Mouse (Mus musculus) liver, embryonic 12.5 days (tissue): ENCODE measurements around the gene Mt1. TPM values are rescaled to one million over a fixed set of nuclear protein-coding genes. Genes with fewer than 3 reads are reported as not detected.
A peak's percentile ranks its signal among the peaks of the same experiment; 100 is the strongest.

Experiments used
- ATAC-seq: fragments of 200-750 bp; cut with Nextera tagmentation; 2 replicates; pipeline ENCODE4 v1.8.0; 2017; ENCODE audit warnings: moderate number of reproducible peaks, mild to moderate bottlenecking, moderate library complexity
- H3K27ac ChIP-seq: fragments of 300-500 bp; sonication (generic); 2 replicates; pipeline ENCODE4 v1.5.1; 2016; ENCODE audit warnings: mild to moderate bottlenecking
- H3K27me3 ChIP-seq: fragments of 300-500 bp; sonication (generic); replicated peaks from 2 replicates; pipeline ENCODE4 v1.6.1; 2016; ENCODE audit warnings: mild to moderate bottlenecking, moderate library complexity
- H3K36me3 ChIP-seq: fragments of 300-500 bp; sonication (generic); 2 replicates; pipeline ENCODE4 v1.6.1; 2016; ENCODE audit warnings: mild to moderate bottlenecking, moderate library complexity
- H3K4me1 ChIP-seq: fragments of 300-500 bp; sonication (generic); 2 replicates; pipeline ENCODE4 v1.6.1; 2016
- H3K4me2 ChIP-seq: fragments of 300-500 bp; sonication (generic); 2 replicates; pipeline ENCODE4 v1.6.1; 2016; ENCODE audit warnings: mild to moderate bottlenecking, moderate library complexity
- H3K4me3 ChIP-seq: fragments of 300-500 bp; sonication (generic); 2 replicates; pipeline ENCODE4 v1.5.1; 2016; ENCODE audit warnings: mild to moderate bottlenecking, moderate library complexity
- H3K9ac ChIP-seq: fragments of 300-500 bp; sonication (generic); 2 replicates; pipeline ENCODE4 v1.6.1; 2016; ENCODE audit warnings: mild to moderate bottlenecking, moderate library complexity
- H3K9me3 ChIP-seq: fragments of 300-500 bp; sonication (generic); replicated peaks from 2 replicates; pipeline ENCODE4 v1.6.1; 2016; ENCODE audit warnings: mild to moderate bottlenecking, moderate library complexity
- WGBS: fragments of 180-500 bp; shearing (Covaris S2); methylation state at CpG from one replicate; pipeline ENCODE4 v1.1.7; 2016; ENCODE audit not compliant: insufficient replicate concordance; 5-methylcytosine and 5-hydroxymethylcytosine counted together
- polyA plus RNA-seq: library from polyadenylated mRNA; unstranded; fragments of >200 nt; fragmentation: Nextera tagmentation; extraction: Ambion mirVana; gene quantifications from 2 replicates; pipeline ENCODE4 v1.2.1, GENCODE M21; 2016

Gene Mt1
- polyA plus RNA-seq, 1 experiment from 2014 or later: 3,537 TPM

DNA sequence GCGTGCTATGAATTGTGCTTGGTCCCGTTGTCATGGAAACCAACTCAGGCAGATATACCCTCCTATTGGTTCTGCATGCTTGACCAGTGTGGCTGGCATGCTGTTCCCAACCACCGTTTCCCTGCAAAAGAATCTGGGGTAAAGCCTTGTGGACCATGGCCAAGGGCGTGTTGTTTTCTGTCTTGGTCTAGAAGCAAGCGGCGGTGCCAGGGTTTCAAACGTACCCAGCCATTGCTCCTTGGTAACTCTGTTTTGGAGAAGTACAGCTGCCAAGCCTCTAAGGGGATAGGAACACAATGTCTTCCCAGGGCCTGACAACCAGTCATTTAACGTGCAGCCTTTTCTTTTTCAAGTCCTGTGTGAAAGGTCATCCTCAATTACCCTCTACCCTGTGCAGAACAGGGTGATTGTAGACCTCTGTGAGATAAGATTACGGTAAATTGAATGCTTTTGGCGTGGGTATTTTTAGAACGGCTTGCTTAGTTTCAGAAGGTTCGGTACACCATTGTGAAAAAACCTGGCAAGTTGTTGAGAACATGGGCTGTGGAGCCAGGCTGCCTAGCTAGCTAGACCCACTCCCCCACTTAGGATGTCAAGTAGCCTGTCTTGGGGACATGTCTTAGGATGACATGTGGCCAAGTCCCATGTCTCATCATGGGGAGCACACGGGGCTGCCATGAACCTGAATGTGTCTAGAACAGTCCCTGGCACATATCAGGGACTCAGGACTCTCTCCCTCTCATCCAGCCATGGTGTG lies 10.6 kb downstream of the Mt1 start:
- no peaks in the 10 kb centered on the region for H3K9me3 ChIP-seq
- H3K27ac ChIP-seq: no peak overlapping the region
- 62% methylated on average over 13 of the region's 13 CpGs for WGBS
- ATAC-seq: no peak
- H3K9ac ChIP-seq: no peak overlapping the region
- H3K4me1 ChIP-seq: peaks cover 64% of the 10 kb centered on the region
- no peak overlapping the region for H3K4me2 ChIP-seq
- no peak overlapping the region for H3K4me3 ChIP-seq
- peaks cover 37% of the 10 kb centered on the region for H3K27me3 ChIP-seq
- H3K36me3 ChIP-seq: no peaks in the 10 kb centered on the region

- H3K4me1 ChIP-seq: peaks cover 47% of the 10 kb centered on the region
- H3K27ac ChIP-seq: peak overlapping the region; percentile 56
- H3K36me3 ChIP-seq: no peaks in the 10 kb centered on the region
- WGBS: 9% methylated on average over 21 of the region's 21 CpGs
- peak overlapping the region; percentile 54 for H3K4me3 ChIP-seq
- H3K9me3 ChIP-seq: no peaks in the 10 kb centered on the region
- H3K27me3 ChIP-seq: peaks cover 29% of the 10 kb centered on the region
- ATAC-seq: peak; percentile 36
- H3K4me2 ChIP-seq: peak overlapping the region; percentile 83
- H3K9ac ChIP-seq: peak overlapping the region; percentile 62
Observed at GRCm38 (mm10) chr8:94191101-94191691, 12.3 kb downstream of the Mt1 start.

GRCm38 (mm10) chr8:94192926-94193325 lies 14.0 kb downstream of the Mt1 start:
- Histone ChIP-seq H3K9me3 (no peaks in the 10 kb centered on the region), H3K4me2 (no peak overlapping the region), H3K9ac (no peak overlapping the region), H3K27me3 (peaks cover 26% of the 10 kb centered on the region), H3K36me3 (no peaks in the 10 kb centered on the region), H3K4me3 (no peak overlapping the region), H3K27ac (no peak overlapping the region), H3K4me1 (peaks cover 29% of the 10 kb centered on the region)
- ATAC-seq: no peak
- WGBS: 64% methylated on average over 1 of the region's 1 CpGs

- Histone ChIP-seq H3K27me3 (peaks cover 14% of the 10 kb centered on the region; the same call in 1 of the 2 replicates), H3K9me3 (no peaks in the 10 kb centered on the region), H3K4me1 (peaks cover 21% of the 10 kb centered on the region), H3K36me3 (no peaks in the 10 kb centered on the region), H3K9ac (no peak overlapping the region), H3K4me3 (no peak overlapping the region), H3K4me2 (no peak overlapping the region), H3K27ac (no peak overlapping the region)
- no peak for ATAC-seq
- 82% methylated on average over 7 of the region's 7 CpGs for whole genome bisulfite sequencing
Observed at GRCm38 (mm10) chr8:94194591-94195223, 15.8 kb downstream of the Mt1 start.

DNA sequence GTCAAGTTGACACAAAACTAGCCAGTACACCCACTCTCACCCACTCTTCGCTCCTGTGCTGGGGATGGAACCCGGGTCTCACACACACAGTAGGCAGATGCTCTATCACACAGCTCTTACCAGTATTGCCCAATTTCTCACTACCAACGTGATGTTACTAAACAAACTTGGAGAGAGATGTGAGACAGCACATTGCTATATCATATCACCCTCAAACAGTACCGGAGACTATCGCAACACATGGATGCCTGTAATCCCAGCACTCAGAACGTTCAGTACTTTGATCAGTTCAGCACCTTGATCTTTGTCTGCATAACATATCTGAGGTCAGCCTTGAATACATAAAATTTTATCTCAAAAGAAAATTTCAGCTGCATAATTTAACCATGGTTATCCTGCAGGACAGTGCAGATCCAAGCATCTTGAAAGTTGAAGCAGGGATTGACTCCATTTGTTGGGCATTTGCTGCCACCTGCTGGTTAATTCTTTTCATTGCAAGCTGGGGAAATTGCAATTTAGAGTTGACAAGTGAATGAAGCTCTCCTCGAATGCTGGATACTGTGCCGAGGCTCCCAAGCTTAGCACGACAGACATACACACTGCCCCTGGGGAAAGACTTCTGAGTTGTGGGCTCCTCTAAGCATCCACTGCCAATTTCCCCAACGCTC lies 20.5 kb downstream of the Mt1 start:
- Histone ChIP-seq H3K27ac (no peak overlapping the region), H3K27me3 (peaks cover 20% of the 10 kb centered on the region; the same call in 1 of the 2 replicates), H3K36me3 (no peaks in the 10 kb centered on the region), H3K9ac (no peak overlapping the region), H3K4me3 (no peak overlapping the region), H3K9me3 (no peaks in the 10 kb centered on the region), H3K4me1 (no peaks in the 10 kb centered on the region), H3K4me2 (no peak overlapping the region)
- ATAC-seq: peak; percentile 49; the same call in 1 of the 2 replicates
- 43% methylated on average over 10 of the region's 10 CpGs for WGBS

DNA sequence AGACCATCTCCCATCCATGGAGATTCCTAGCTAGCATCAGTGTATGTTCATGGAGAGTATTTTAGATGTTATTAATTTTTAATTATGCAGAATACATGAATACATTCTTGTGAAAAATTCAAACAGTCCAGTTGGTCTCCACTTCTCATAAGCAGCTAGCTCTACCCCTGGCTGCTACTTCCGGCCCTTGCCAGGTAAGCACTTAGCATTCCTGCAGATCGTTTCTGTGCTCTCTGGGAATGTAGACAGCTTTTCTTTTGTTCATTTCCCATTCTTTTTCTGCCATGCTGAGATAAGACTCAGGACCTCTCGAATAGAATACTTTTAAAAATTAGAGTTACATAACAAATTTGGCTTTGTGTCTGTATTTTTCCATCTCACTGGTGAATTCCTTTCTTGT lies 25.2 kb downstream of the Mt1 start:
- Histone ChIP-seq H3K9me3 (no peaks in the 10 kb centered on the region), H3K9ac (no peak overlapping the region), H3K4me3 (no peak overlapping the region), H3K27me3 (peaks cover 16% of the 10 kb centered on the region), H3K36me3 (no peaks in the 10 kb centered on the region), H3K27ac (no peak overlapping the region), H3K4me2 (no peak overlapping the region), H3K4me1 (no peaks in the 10 kb centered on the region)
- 65% methylated on average over 3 of the region's 3 CpGs for WGBS
- no peak for ATAC-seq

DNA sequence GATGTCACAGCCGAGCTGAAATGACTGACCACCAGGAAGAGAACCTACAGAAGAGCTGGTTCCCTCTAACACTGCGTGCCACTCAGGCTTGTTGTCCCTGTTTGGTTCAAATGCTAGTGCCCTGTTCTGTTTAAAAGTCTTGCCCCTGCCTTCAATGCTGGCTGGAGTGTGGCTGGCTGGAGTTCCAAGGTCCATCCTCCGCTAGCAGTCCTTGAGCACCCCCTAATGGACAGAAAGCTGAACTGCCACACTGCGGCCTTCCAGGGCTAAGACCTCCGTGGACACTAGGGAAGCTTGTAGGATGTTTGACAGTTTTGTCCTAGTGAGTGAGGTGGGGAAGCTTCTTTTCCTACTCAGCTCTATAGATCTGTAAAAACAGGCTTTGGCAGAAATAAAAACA lies 26.9 kb downstream of the Mt1 start:
- peak; percentile 72 for ATAC-seq
- 18% methylated on average over 5 of the region's 5 CpGs for WGBS
- H3K27ac ChIP-seq: no peak overlapping the region
- no peaks in the 10 kb centered on the region for H3K4me1 ChIP-seq
- H3K36me3 ChIP-seq: no peaks in the 10 kb centered on the region
- H3K27me3 ChIP-seq: peaks cover 26% of the 10 kb centered on the region
- no peak overlapping the region for H3K9ac ChIP-seq
- no peak overlapping the region for H3K4me3 ChIP-seq
- no peak overlapping the region for H3K4me2 ChIP-seq
- no peaks in the 10 kb centered on the region for H3K9me3 ChIP-seq

GRCm38 (mm10) chr8:94206256-94206655 lies 27.4 kb downstream of the Mt1 start:
- H3K4me1 ChIP-seq: no peaks in the 10 kb centered on the region
- peaks cover 31% of the 10 kb centered on the region for H3K27me3 ChIP-seq
- H3K9me3 ChIP-seq: no peaks in the 10 kb centered on the region
- no peak overlapping the region for H3K4me2 ChIP-seq
- H3K9ac ChIP-seq: no peak overlapping the region
- 0 out of 2 replicates have a peak, but pooled peaks have one; percentile 15 for ATAC-seq
- H3K4me3 ChIP-seq: no peak overlapping the region
- no peak overlapping the region for H3K27ac ChIP-seq
- no peaks in the 10 kb centered on the region for H3K36me3 ChIP-seq
- WGBS: 81% methylated on average over 8 of the region's 8 CpGs

- Histone ChIP-seq H3K9me3 (no peaks in the 10 kb centered on the region), H3K4me2 (no peak overlapping the region), H3K36me3 (no peaks in the 10 kb centered on the region), H3K4me3 (no peak overlapping the region), H3K9ac (no peak overlapping the region), H3K4me1 (no peaks in the 10 kb centered on the region), H3K27ac (no peak overlapping the region), H3K27me3 (peaks cover 37% of the 10 kb centered on the region)
- no peak for ATAC-seq
- 44% methylated on average over 2 of the region's 2 CpGs for WGBS
Observed at GRCm38 (mm10) chr8:94207491-94207890, 28.6 kb downstream of the Mt1 start.

- H3K36me3 ChIP-seq: no peaks in the 10 kb centered on the region
- no peak overlapping the region for H3K9ac ChIP-seq
- no peak overlapping the region for H3K4me3 ChIP-seq
- H3K27me3 ChIP-seq: peaks cover 30% of the 10 kb centered on the region
- peaks cover 11% of the 10 kb centered on the region for H3K4me1 ChIP-seq
- no peak overlapping the region for H3K4me2 ChIP-seq
- no peaks in the 10 kb centered on the region for H3K9me3 ChIP-seq
- no peak overlapping the region for H3K27ac ChIP-seq
- no peak for ATAC-seq
- WGBS: 72% methylated on average over 6 of the region's 6 CpGs
Observed at GRCm38 (mm10) chr8:94209639-94210038, 30.8 kb downstream of the Mt1 start.

GRCm38 (mm10) chr8:94210225-94210624 lies 31.3 kb downstream of the Mt1 start:
- 60% methylated on average over 3 of the region's 3 CpGs for WGBS

GRCm38 (mm10) chr8:94213819-94214218 lies 34.9 kb downstream of the Mt1 start:
- H3K4me1 ChIP-seq: peaks cover 46% of the 10 kb centered on the region
- H3K4me2 ChIP-seq: peak overlapping the region; percentile 88
- no peak for ATAC-seq
- no peaks in the 10 kb centered on the region for H3K9me3 ChIP-seq
- peak overlapping the region; percentile 87 for H3K4me3 ChIP-seq
- H3K9ac ChIP-seq: peak overlapping the region; percentile 49
- H3K36me3 ChIP-seq: no peaks in the 10 kb centered on the region
- H3K27me3 ChIP-seq: peaks cover 23% of the 10 kb centered on the region
- WGBS: 51% methylated on average over 6 of the region's 6 CpGs
- peak overlapping the region; percentile 53 for H3K27ac ChIP-seq

More at GRCm38 (mm10) chr8:94210225-94210624, 31.3 kb downstream of the Mt1 start:
- no peak for ATAC-seq
- no peak overlapping the region for H3K4me2 ChIP-seq
- H3K27ac ChIP-seq: no peak overlapping the region
- H3K9ac ChIP-seq: no peak overlapping the region
- no peaks in the 10 kb centered on the region for H3K36me3 ChIP-seq
- no peaks in the 10 kb centered on the region for H3K9me3 ChIP-seq
- peaks cover 30% of the 10 kb centered on the region for H3K27me3 ChIP-seq
- H3K4me1 ChIP-seq: peaks cover 15% of the 10 kb centered on the region
- no peak overlapping the region for H3K4me3 ChIP-seq
